Mouse (Mus musculus) monocyte, adult 59 days (primary cell): ENCODE data around the gene Nle1. TPM values are rescaled to one million over a fixed set of nuclear protein-coding genes. Genes with fewer than 3 reads are reported as not detected.

Experiments
- total RNA-seq, 2 experiments: library from RNA; stranded (reverse); gene quantifications; one replicate each; pipeline ENCODE4 v1.2.4; 2023

The Nle1 gene
- 10 to 100 TPM; 18.0 to 21.9 TPM for total RNA-seq

GRCm38 (mm10) chr11:82907651-82908607 lies at the start of gene Nle1:
Gene Nle1, minus strand, starts transcription at chr11:82908411.

GRCm38 (mm10) chr11:82950736-82951481 lies 42.7 kb upstream of the Nle1 start, which contains the start of gene Slfn5:
Gene Slfn5, plus strand, starts transcription at chr11:82951349.

GRCm38 (mm10) chr11:82910250-82910649 lies 2.0 kb upstream of the Nle1 start, which contains the start of gene Unc45b:
Gene Unc45b, plus strand, starts transcription at chr11:82910550.

GRCm38 (mm10) chr11:82891936-82892335 lies 16.3 kb downstream of the Nle1 start, which contains the start of gene Fndc8:
Gene Fndc8, plus strand, starts transcription at chr11:82892124.

GRCm38 (mm10) chr11:82890342-82890762 lies 17.9 kb downstream of the Nle1 start, which contains the start of gene Rad51d:
Gene Rad51d, minus strand, starts transcription at chr11:82890614.

GRCm38 (mm10) chr11:82871031-82871446 lies 37.2 kb downstream of the Nle1 start, which contains the start of gene Rffl:
Gene Rffl, minus strand, starts transcription at chr11:82871210.

Other genes starting within 250 kb of the Nle1 start
- not detected for gene Cct6b, start 144.1 kb downstream of the Nle1 start, total RNA-seq
- gene Zfp830, start 144.1 kb downstream of the Nle1 start, total RNA-seq = 10 to 100 TPM; 24.6 to 25.1 TPM
- 10 to 100 TPM; 21.9 to 23.8 TPM for gene Lig3, start 127.3 kb downstream of the Nle1 start, total RNA-seq
- 10 to 100 TPM; 23.6 to 28.6 TPM for gene Rffl, start 37.2 kb downstream of the Nle1 start, total RNA-seq
- gene Rad51d, start 17.8 kb downstream of the Nle1 start, total RNA-seq = 10 to 100 TPM; 10.4 to 12.5 TPM
- not detected for gene Fndc8, start 16.3 kb downstream of the Nle1 start, total RNA-seq
- gene Unc45b, start 2.1 kb upstream of the Nle1 start, total RNA-seq = not detected
- 100 to 1,000 TPM; 129 to 144 TPM for gene Slfn5, start 42.9 kb upstream of the Nle1 start, total RNA-seq
- 10 to 100 TPM; 19.5 to 25.4 TPM for gene Slfn9, start 83.4 kb upstream of the Nle1 start, total RNA-seq
- 10 to 100 TPM; 36.2 to 41.8 TPM for gene Slfn8, start 112.4 kb upstream of the Nle1 start, total RNA-seq
- gene Slfn2, start 156.7 kb upstream of the Nle1 start, total RNA-seq = 100 to 1,000 TPM; 246 to 268 TPM
- 10 to 100 TPM; 36.6 to 49.4 TPM for gene Slfn1, start 208.4 kb upstream of the Nle1 start, total RNA-seq